Mouse (Mus musculus) G1E (cell line): Measurements from ENCODE around the gene Catsper4. TPM values are rescaled to one million over a fixed set of nuclear protein-coding genes. Genes with fewer than 3 reads are reported as not detected.

Experiments
- ATAC-seq: 2 replicates; pipeline ENCODE4 v1.8.0; 2016; ENCODE audit warnings: mild to moderate bottlenecking; ENCODE audit not compliant: insufficient number of reproducible peaks, poor library complexity, low FRiP score, severe bottlenecking; ENCODE audit errors: extremely low read depth
- DNase-seq: peaks from one replicate; pipeline ENCODE4 v3.0.0; 2012; ENCODE audit warnings: low spot score
- H3K27me3 ChIP-seq: 2 replicates; pipeline ENCODE4 v1.6.1; 2012; ENCODE audit warnings: mild to moderate bottlenecking, low read length, inconsistent platforms; ENCODE audit not compliant: insufficient read depth
- H3K36me3 ChIP-seq: replicated peaks from 2 replicates; pipeline ENCODE3; 2012; ENCODE audit warnings: mild to moderate bottlenecking, inconsistent platforms
- H3K4me1 ChIP-seq: 2 replicates; pipeline ENCODE4 v1.6.1; 2012; ENCODE audit warnings: low read depth, low read length, inconsistent platforms, mixed read lengths; ENCODE audit not compliant: insufficient read depth
- H3K4me3 ChIP-seq: 2 replicates; pipeline ENCODE4 v1.5.1; 2012; ENCODE audit warnings: low read depth, mild to moderate bottlenecking, inconsistent platforms, low read length, moderate library complexity, mixed read lengths
- H3K9me3 ChIP-seq: replicated peaks from 2 replicates; pipeline ENCODE4 v1.6.1; 2012; ENCODE audit warnings: inconsistent platforms
- CTCF ChIP-seq: IDR thresholded peaks from 2 replicates; pipeline ENCODE4 v1.5.1; 2012; ENCODE audit warnings: low read depth, low read length, inconsistent platforms, mixed read lengths
- GATA1 ChIP-seq: IDR thresholded peaks from 2 replicates; pipeline ENCODE4 v1.6.1; 2012; ENCODE audit warnings: borderline replicate concordance, low read length, inconsistent platforms, mixed read lengths
- GATA2 ChIP-seq: IDR thresholded peaks from 2 replicates; pipeline ENCODE4 v1.6.1; 2012; ENCODE audit warnings: low read depth, low read length, inconsistent platforms, borderline replicate concordance
- POLR2AphosphoS5 ChIP-seq: IDR thresholded peaks from 2 replicates; pipeline ENCODE4 v1.6.1; 2012; ENCODE audit warnings: low read depth, low read length, inconsistent platforms; ENCODE audit not compliant: insufficient replicate concordance
- TAL1 ChIP-seq: conservative IDR thresholded peaks from 2 replicates; pipeline ENCODE4 v1.6.1; 2012; ENCODE audit warnings: low read depth, low read length, inconsistent platforms, mixed read lengths
- polyA plus RNA-seq: library from polyadenylated mRNA; stranded (reverse); fragments of >175 nt; gene quantifications from 2 replicates; pipeline ENCODE4 v1.2.3, GENCODE M21; 2012
- total RNA-seq, 2 experiments: library from RNA; stranded (forward) in 1 of 2; stranded (reverse) in 1 of 2; fragments of 200-1000 nt in 1 of 2; fragments of >200 nt in 1 of 2; fragmentation: Nextera tagmentation in 1 of 2; gene quantifications; 2 replicates each; pipeline ENCODE4 v1.2.3; 2014 to 2017

Catsper4 gene
- total and polyA plus RNA-seq, 3 experiments: not detected

- ATAC-seq (no peak), DNase-seq (no peak)
- H3K27me3 ChIP-seq: no peaks in the 10 kb centered on the region
- no peak overlapping the region for H3K4me3 ChIP-seq
- H3K9me3 ChIP-seq: no peaks in the 10 kb centered on the region
- no peak for TF ChIP-seq GATA1
- TF ChIP-seq POLR2AphosphoS5: no peak
- TF ChIP-seq TAL1: no peak
- no peak for TF ChIP-seq GATA2
- TF ChIP-seq CTCF: no peak
- H3K4me1 ChIP-seq: peaks cover 19% of the 10 kb centered on the region
- peaks cover 54% of the 10 kb centered on the region for H3K36me3 ChIP-seq
Observed at GRCm38 (mm10) chr4:134166906-134167305, 60.3 kb downstream of the Catsper4 start.

GRCm38 (mm10) chr4:134165548-134166465 lies 61.4 kb downstream of the Catsper4 start:
- no peak for ATAC-seq
- Histone ChIP-seq H3K36me3 (peaks cover 44% of the 10 kb centered on the region), H3K9me3 (no peaks in the 10 kb centered on the region), H3K4me3 (no peak overlapping the region), H3K4me1 (peaks cover 18% of the 10 kb centered on the region), H3K27me3 (no peaks in the 10 kb centered on the region)
- DNase-seq: no peak
- 0 out of 2 replicates have a peak, but pooled peaks have one; percentile 15 for TF ChIP-seq TAL1
- TF ChIP-seq POLR2AphosphoS5: no peak
- no peak for TF ChIP-seq GATA2

- no peak for ATAC-seq
- Histone ChIP-seq H3K4me1 (peaks cover 18% of the 10 kb centered on the region), H3K9me3 (no peaks in the 10 kb centered on the region), H3K27me3 (no peaks in the 10 kb centered on the region), H3K36me3 (peaks cover 38% of the 10 kb centered on the region), H3K4me3 (no peak overlapping the region)
- no peak for DNase-seq
- TF ChIP-seq GATA1 (no peak), POLR2AphosphoS5 (no peak), TAL1 (no peak), CTCF (no peak), GATA2 (no peak)
Observed at GRCm38 (mm10) chr4:134165024-134165423, 62.2 kb downstream of the Catsper4 start.

GRCm38 (mm10) chr4:134164591-134164990 lies 62.6 kb downstream of the Catsper4 start:
- no peak for DNase-seq
- H3K9me3 ChIP-seq: no peaks in the 10 kb centered on the region
- H3K4me3 ChIP-seq: no peak overlapping the region
- H3K27me3 ChIP-seq: no peaks in the 10 kb centered on the region
- H3K36me3 ChIP-seq: peaks cover 35% of the 10 kb centered on the region
- peaks cover 18% of the 10 kb centered on the region for H3K4me1 ChIP-seq
- TF ChIP-seq CTCF: no peak
- TF ChIP-seq GATA1: no peak
- no peak for TF ChIP-seq TAL1
- TF ChIP-seq GATA2: no peak
- TF ChIP-seq POLR2AphosphoS5: no peak
- ATAC-seq: no peak

Other genes with a start within 250 kb of the Catsper4 start
- 21.1 and 21.7 TPM in 2 replicates for gene Dhdds, start 226.5 kb downstream of the Catsper4 start, total RNA-seq (2014; fragmentation: Nextera tagmentation)
- 12.5 and 13.4 TPM in 2 replicates for gene Dhdds, start 226.5 kb downstream of the Catsper4 start, total RNA-seq (2017)
- gene Dhdds, start 226.5 kb downstream of the Catsper4 start, polyA plus RNA-seq: 14.5 and 14.9 TPM in 2 replicates
- not detected in 2 replicates for gene Lin28a, start 208.5 kb downstream of the Catsper4 start, total RNA-seq (2014; fragmentation: Nextera tagmentation)
- 0.06 and 0.11 TPM in 2 replicates for gene Lin28a, start 208.5 kb downstream of the Catsper4 start, total RNA-seq (2017)
- not detected in 2 replicates for gene Lin28a, start 208.5 kb downstream of the Catsper4 start, polyA plus RNA-seq
- gene Zfp683, start 173.5 kb downstream of the Catsper4 start, total RNA-seq (2014; fragmentation: Nextera tagmentation): not detected in 2 replicates
- not detected in 2 replicates for gene Zfp683, start 173.5 kb downstream of the Catsper4 start, total RNA-seq (2017)
- not detected in 2 replicates for gene Zfp683, start 173.5 kb downstream of the Catsper4 start, polyA plus RNA-seq
- gene Crybg2, start 166.6 kb downstream of the Catsper4 start, total RNA-seq (2014; fragmentation: Nextera tagmentation): 0.29 TPM in 1 of 2 replicates, not detected in the other
- 0.12 and 0.60 TPM in 2 replicates for gene Crybg2, start 166.6 kb downstream of the Catsper4 start, total RNA-seq (2017)
- gene Crybg2, start 166.6 kb downstream of the Catsper4 start, polyA plus RNA-seq: 0.46 and 0.83 TPM in 2 replicates
- 1.7 and 2.0 TPM in 2 replicates for gene Cd52, start 132.3 kb downstream of the Catsper4 start, total RNA-seq (2014; fragmentation: Nextera tagmentation)
- gene Cd52, start 132.3 kb downstream of the Catsper4 start, total RNA-seq (2017): 17.5 and 21.1 TPM in 2 replicates
- gene Cd52, start 132.3 kb downstream of the Catsper4 start, polyA plus RNA-seq: 1.0 and 1.3 TPM in 2 replicates
- 6.0 and 13.8 TPM in 2 replicates for gene Ubxn11, start 124.8 kb downstream of the Catsper4 start, total RNA-seq (2014; fragmentation: Nextera tagmentation)
- gene Ubxn11, start 124.8 kb downstream of the Catsper4 start, total RNA-seq (2017): 3.4 and 3.9 TPM in 2 replicates
- gene Ubxn11, start 124.8 kb downstream of the Catsper4 start, polyA plus RNA-seq: 11.3 and 13.2 TPM in 2 replicates
- 76.6 and 110 TPM in 2 replicates for gene Sh3bgrl3, start 98.6 kb downstream of the Catsper4 start, total RNA-seq (2014; fragmentation: Nextera tagmentation)
- 98.4 and 105 TPM in 2 replicates for gene Sh3bgrl3, start 98.6 kb downstream of the Catsper4 start, total RNA-seq (2017)
- 111 and 202 TPM in 2 replicates for gene Sh3bgrl3, start 98.6 kb downstream of the Catsper4 start, polyA plus RNA-seq
- gene Cep85, start 40.3 kb downstream of the Catsper4 start, total RNA-seq (2014; fragmentation: Nextera tagmentation): 31.4 and 41.7 TPM in 2 replicates
- gene Cep85, start 40.3 kb downstream of the Catsper4 start, total RNA-seq (2017): 47.4 and 64.4 TPM in 2 replicates
- gene Cep85, start 40.3 kb downstream of the Catsper4 start, polyA plus RNA-seq: 54.9 and 81.9 TPM in 2 replicates
- gene Gm7534, start 24.4 kb downstream of the Catsper4 start, total RNA-seq (2014; fragmentation: Nextera tagmentation): not detected in 2 replicates
- gene Gm7534, start 24.4 kb downstream of the Catsper4 start, total RNA-seq (2017): 0.05 TPM in 1 of 2 replicates, not detected in the other
- gene Gm7534, start 24.4 kb downstream of the Catsper4 start, polyA plus RNA-seq: not detected in 2 replicates
- not detected in 2 replicates for gene Cnksr1, start 11.0 kb upstream of the Catsper4 start, total RNA-seq (2014; fragmentation: Nextera tagmentation)
- gene Cnksr1, start 11.0 kb upstream of the Catsper4 start, total RNA-seq (2017): 0.44 TPM in 1 of 2 replicates, not detected in the other
- gene Cnksr1, start 11.0 kb upstream of the Catsper4 start, polyA plus RNA-seq: 0.03 TPM in 1 of 2 replicates, not detected in the other
- not detected in 2 replicates for gene E130218I03Rik, start 16.3 kb upstream of the Catsper4 start, total RNA-seq (2014; fragmentation: Nextera tagmentation)
- gene E130218I03Rik, start 16.3 kb upstream of the Catsper4 start, total RNA-seq (2017): 0.16 and 0.23 TPM in 2 replicates
- gene E130218I03Rik, start 16.3 kb upstream of the Catsper4 start, polyA plus RNA-seq: 0.11 and 0.19 TPM in 2 replicates
- gene Zfp593, start 18.2 kb upstream of the Catsper4 start, total RNA-seq (2014; fragmentation: Nextera tagmentation): 9.0 and 10.2 TPM in 2 replicates
- gene Zfp593, start 18.2 kb upstream of the Catsper4 start, total RNA-seq (2017): 9.8 and 10.7 TPM in 2 replicates
- gene Zfp593, start 18.2 kb upstream of the Catsper4 start, polyA plus RNA-seq: 41.8 and 52.9 TPM in 2 replicates
- not detected in 2 replicates for gene Gm30191, start 19.6 kb upstream of the Catsper4 start, total RNA-seq (2014; fragmentation: Nextera tagmentation)
- gene Gm30191, start 19.6 kb upstream of the Catsper4 start, total RNA-seq (2017): not detected in 2 replicates
- not detected in 2 replicates for gene Gm30191, start 19.6 kb upstream of the Catsper4 start, polyA plus RNA-seq
- gene Grrp1, start 26.7 kb upstream of the Catsper4 start, total RNA-seq (2014; fragmentation: Nextera tagmentation): not detected in 2 replicates
- gene Grrp1, start 26.7 kb upstream of the Catsper4 start, total RNA-seq (2017): not detected in 2 replicates
- not detected in 2 replicates for gene Grrp1, start 26.7 kb upstream of the Catsper4 start, polyA plus RNA-seq
- gene Pdik1l, start 60.5 kb upstream of the Catsper4 start, total RNA-seq (2014; fragmentation: Nextera tagmentation): 40.5 and 42.9 TPM in 2 replicates
- gene Pdik1l, start 60.5 kb upstream of the Catsper4 start, total RNA-seq (2017): 43.3 and 53.2 TPM in 2 replicates
- 3.2 and 4.0 TPM in 2 replicates for gene Pdik1l, start 60.5 kb upstream of the Catsper4 start, polyA plus RNA-seq
- gene Trim63, start 87.7 kb upstream of the Catsper4 start, total RNA-seq (2014; fragmentation: Nextera tagmentation): not detected in 2 replicates
- gene Trim63, start 87.7 kb upstream of the Catsper4 start, total RNA-seq (2017): not detected in 2 replicates
- not detected in 2 replicates for gene Trim63, start 87.7 kb upstream of the Catsper4 start, polyA plus RNA-seq
- 3.8 and 4.6 TPM in 2 replicates for gene Slc30a2, start 115.8 kb upstream of the Catsper4 start, total RNA-seq (2014; fragmentation: Nextera tagmentation)
- gene Slc30a2, start 115.8 kb upstream of the Catsper4 start, total RNA-seq (2017): 5.6 and 6.1 TPM in 2 replicates
- 4.7 and 8.2 TPM in 2 replicates for gene Slc30a2, start 115.8 kb upstream of the Catsper4 start, polyA plus RNA-seq
- gene Extl1, start 156.5 kb upstream of the Catsper4 start, total RNA-seq (2014; fragmentation: Nextera tagmentation): not detected in 2 replicates
- 0.05 TPM in 1 of 2 replicates, not detected in the other for gene Extl1, start 156.5 kb upstream of the Catsper4 start, total RNA-seq (2017)
- gene Extl1, start 156.5 kb upstream of the Catsper4 start, polyA plus RNA-seq: not detected in 2 replicates
- 15.1 and 16.3 TPM in 2 replicates for gene Pafah2, start 168.9 kb upstream of the Catsper4 start, total RNA-seq (2014; fragmentation: Nextera tagmentation)
- gene Pafah2, start 168.9 kb upstream of the Catsper4 start, total RNA-seq (2017): 45.9 and 48.0 TPM in 2 replicates
- gene Pafah2, start 168.9 kb upstream of the Catsper4 start, polyA plus RNA-seq: 10.2 and 14.9 TPM in 2 replicates
- 171 and 196 TPM in 2 replicates for gene Stmn1, start 240.9 kb upstream of the Catsper4 start, total RNA-seq (2014; fragmentation: Nextera tagmentation)
- gene Stmn1, start 240.9 kb upstream of the Catsper4 start, total RNA-seq (2017): 804 and 935 TPM in 2 replicates
- 93.2 and 179 TPM in 2 replicates for gene Stmn1, start 240.9 kb upstream of the Catsper4 start, polyA plus RNA-seq